Mouse (Mus musculus): ENCODE measurements around the gene Cyp2g1. TPM values are rescaled to one million over a fixed set of nuclear protein-coding genes. Genes with fewer than 3 reads are reported as not detected.

The Cyp2g1 gene
- total RNA-seq, 4 experiments from 2014 or later: not detected

Other genes starting within 250 kb of the Cyp2g1 start
- gene Vmn1r185, start 190.4 kb upstream of the Cyp2g1 start, total RNA-seq (2022): not detected
- gene Cyp2b23, start 122.5 kb upstream of the Cyp2g1 start, total RNA-seq (2022): not detected
- not detected for gene Cyp2b19, start 51.8 kb upstream of the Cyp2g1 start, total RNA-seq (2022)
- gene Cyp2a5, start 26.4 kb downstream of the Cyp2g1 start, total RNA-seq (2022): 1 to 10 TPM in 1 of 4 experiments, not detected in 3; 2.0 TPM
- not detected for gene Cyp2a22, start 130.5 kb downstream of the Cyp2g1 start, total RNA-seq (2022)
- gene Cyp2a12, start 220.2 kb downstream of the Cyp2g1 start, total RNA-seq (2022): not detected

Data from heart, adult 8-10 months (tissue).